Mouse (Mus musculus) hindbrain, embryonic 13.5 days (tissue): Measurements from ENCODE around the gene Krtap4-2. TPM values are rescaled to one million over a fixed set of nuclear protein-coding genes. Genes with fewer than 3 reads are reported as not detected.
"Not testable (repeated sequence)": the region's sequence is repeated elsewhere in the genome, so short reads cannot be mapped to it uniquely, and the experiment has no call there.

Experiments used
- ATAC-seq: fragments of 200-750 bp; cut with Nextera tagmentation; 2 replicates; pipeline ENCODE4 v1.8.0; 2017; ENCODE audit warnings: moderate TSS enrichment; ENCODE audit not compliant: low FRiP score
- H3K27ac ChIP-seq: fragments of 300-500 bp; sonication (generic); 2 replicates; pipeline ENCODE4 v1.5.1; 2015; ENCODE audit warnings: inconsistent platforms, mild to moderate bottlenecking, moderate library complexity
- H3K27me3 ChIP-seq: fragments of 300-500 bp; sonication (generic); 2 replicates; pipeline ENCODE4 v1.6.1; 2015; ENCODE audit warnings: mild to moderate bottlenecking, inconsistent platforms
- H3K36me3 ChIP-seq: fragments of 300-500 bp; sonication (generic); 2 replicates; pipeline ENCODE4 v1.6.1; 2015; ENCODE audit warnings: mild to moderate bottlenecking, inconsistent platforms
- H3K4me1 ChIP-seq: fragments of 300-500 bp; sonication (generic); replicated peaks from 2 replicates; pipeline ENCODE4 v1.6.1; 2015; ENCODE audit warnings: inconsistent platforms
- H3K4me2 ChIP-seq: fragments of 300-500 bp; sonication (generic); 2 replicates; pipeline ENCODE4 v1.6.1; 2015; ENCODE audit warnings: inconsistent platforms, mild to moderate bottlenecking, moderate library complexity
- H3K4me3 ChIP-seq: fragments of 300-500 bp; sonication (generic); 2 replicates; pipeline ENCODE4 v1.5.1; 2015; ENCODE audit warnings: mild to moderate bottlenecking, inconsistent platforms
- H3K9ac ChIP-seq: fragments of 300-500 bp; sonication (generic); 2 replicates; pipeline ENCODE4 v1.6.1; 2015; ENCODE audit warnings: mild to moderate bottlenecking, inconsistent platforms
- H3K9me3 ChIP-seq: fragments of 300-500 bp; sonication (generic); 2 replicates; pipeline ENCODE4 v1.6.1; 2016; ENCODE audit warnings: inconsistent platforms
- WGBS: fragments of 180-500 bp; shearing (Covaris S2); methylation state at CpG from one replicate; pipeline ENCODE4 v1.1.7; 2015; 5-methylcytosine and 5-hydroxymethylcytosine counted together
- polyA plus RNA-seq: library from polyadenylated mRNA; unstranded; fragments of >200 nt; fragmentation: Nextera tagmentation; extraction: Ambion mirVana; gene quantifications from 2 replicates; pipeline ENCODE4 v1.2.1, GENCODE M21; 2015

Gene Krtap4-2
- polyA plus RNA-seq, 1 experiment from 2014 or later, result not detected

DNA sequence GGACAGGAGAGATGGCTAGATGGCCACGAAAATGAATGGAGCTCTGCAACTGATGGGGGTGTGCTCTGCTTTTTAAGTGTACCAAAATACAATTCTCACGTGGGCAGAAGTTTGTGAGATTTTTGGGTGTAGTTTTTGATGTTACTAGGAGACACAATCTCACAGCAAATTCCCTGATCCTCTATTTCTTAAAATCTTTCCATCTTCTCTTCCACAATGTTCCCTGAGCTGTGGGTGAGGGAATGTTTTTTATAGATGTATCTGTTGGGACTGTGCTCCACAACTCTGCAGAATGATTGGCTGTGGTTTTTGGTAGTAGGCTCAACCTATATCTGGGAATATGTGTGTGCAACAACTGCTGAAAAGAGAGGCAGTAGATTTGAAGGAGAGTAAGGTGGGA lies 1.6 kb downstream of the Krtap4-2 start:
- no peak overlapping the region for H3K27ac ChIP-seq
- ATAC-seq, result no peak
- WGBS, result 77% methylated on average over 2 of the region's 2 CpGs
- no peak overlapping the region for H3K4me2 ChIP-seq
- H3K4me1 ChIP-seq, result no peaks in the 10 kb centered on the region
- H3K4me3 ChIP-seq, result no peak overlapping the region
- H3K9ac ChIP-seq, result no peak overlapping the region
- no peaks in the 10 kb centered on the region for H3K9me3 ChIP-seq
- no peaks in the 10 kb centered on the region for H3K36me3 ChIP-seq
- no peaks in the 10 kb centered on the region for H3K27me3 ChIP-seq

- Histone ChIP-seq H3K4me2 (no peak overlapping the region), H3K4me3 (no peak overlapping the region), H3K27me3 (no peaks in the 10 kb centered on the region), H3K27ac (no peak overlapping the region), H3K9me3 (no peaks in the 10 kb centered on the region), H3K36me3 (no peaks in the 10 kb centered on the region), H3K9ac (no peak overlapping the region), H3K4me1 (no peaks in the 10 kb centered on the region)
- ATAC-seq, result no peak
- 84% methylated on average over 3 of the region's 3 CpGs for WGBS
These were observed 4.0 kb downstream of the Krtap4-2 start for GRCm38 (mm10) chr11:99630890-99631289.

DNA sequence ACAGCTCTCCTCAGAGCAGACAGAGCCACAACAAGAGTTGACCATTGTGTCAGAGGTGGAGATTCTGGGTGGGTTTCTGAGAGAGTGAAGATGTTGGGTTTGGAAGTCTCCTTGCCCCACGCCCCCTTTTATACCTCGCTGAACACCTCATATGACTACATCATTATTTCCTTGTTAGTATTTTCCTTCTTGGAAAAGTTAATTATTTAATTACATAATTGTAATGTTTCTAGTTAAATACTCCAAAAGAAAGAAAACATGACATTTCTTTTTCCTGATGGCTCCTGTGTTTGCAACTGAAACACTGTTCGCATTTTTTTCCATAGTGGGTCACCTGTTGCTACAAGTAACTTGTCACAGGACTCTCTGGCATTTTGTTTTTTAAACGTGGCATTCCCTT lies 6.7 kb downstream of the Krtap4-2 start, which contains the start of gene Krtap4-1:
Gene Krtap4-1 (minus strand): TSS at position 101 of the 400 bp plus-strand sequence.
- 86% methylated on average over 4 of the region's 4 CpGs for WGBS
- no peak within 1 kb of the TSS for H3K4me2 ChIP-seq
- ATAC-seq, result no peak
- H3K36me3 ChIP-seq, result no peaks in the 10 kb centered on the region
- no peaks in the 10 kb centered on the region for H3K4me1 ChIP-seq
- H3K4me3 ChIP-seq, result no peak within 1 kb of the TSS
- H3K9me3 ChIP-seq, result no peaks in the 10 kb centered on the region
- no peaks in the 10 kb centered on the region for H3K27me3 ChIP-seq
- no peak within 1 kb of the TSS for H3K9ac ChIP-seq
- no peak within 1 kb of the TSS for H3K27ac ChIP-seq

GRCm38 (mm10) chr11:99620335-99620734 lies 14.5 kb downstream of the Krtap4-2 start, which contains the start of gene Gm11562:
Gene Gm11562 (minus strand): TSS chr11:99620435.
- no peaks in the 10 kb centered on the region for H3K4me1 ChIP-seq
- H3K9me3 ChIP-seq, result no peaks in the 10 kb centered on the region
- H3K4me3 ChIP-seq, result no peak within 1 kb of the TSS
- H3K4me2 ChIP-seq, result no peak within 1 kb of the TSS
- H3K9ac ChIP-seq, result no peak within 1 kb of the TSS
- ATAC-seq, result no peak
- no peak within 1 kb of the TSS for H3K27ac ChIP-seq
- H3K36me3 ChIP-seq, result no peaks in the 10 kb centered on the region
- 96% methylated on average over 2 of the region's 2 CpGs for WGBS
- no peaks in the 10 kb centered on the region for H3K27me3 ChIP-seq

GRCm38 (mm10) chr11:99614796-99615363 lies 20.0 kb downstream of the Krtap4-2 start, which contains the start of gene Krtap2-4:
Gene Krtap2-4 (minus strand): TSS chr11:99614846.
- H3K27ac ChIP-seq, result no peak within 1 kb of the TSS
- H3K4me3 ChIP-seq, result no peak within 1 kb of the TSS
- no peaks in the 10 kb centered on the region for H3K27me3 ChIP-seq
- no peak within 1 kb of the TSS for H3K9ac ChIP-seq
- no peaks in the 10 kb centered on the region for H3K4me1 ChIP-seq
- no peak for ATAC-seq
- H3K4me2 ChIP-seq, result no peak within 1 kb of the TSS
- H3K9me3 ChIP-seq, result no peaks in the 10 kb centered on the region
- no peaks in the 10 kb centered on the region for H3K36me3 ChIP-seq
- WGBS, result 66% methylated on average over 3 of the region's 3 CpGs

GRCm38 (mm10) chr11:99610089-99610488 lies 24.8 kb downstream of the Krtap4-2 start, which contains the start of gene Gm11937:
Gene Gm11937 (minus strand): TSS chr11:99610189.
- H3K9ac ChIP-seq, H3K4me1 ChIP-seq, ATAC-seq, H3K4me2 ChIP-seq, H3K27ac ChIP-seq, H3K4me3 ChIP-seq, H3K9me3 ChIP-seq, H3K36me3 ChIP-seq, H3K27me3 ChIP-seq: not testable (repeated sequence)
- WGBS, result 88% methylated on average over 1 of the region's 2 CpGs

GRCm38 (mm10) chr11:99609126-99609525 lies 25.8 kb downstream of the Krtap4-2 start:
- WGBS, result 82% methylated on average over 1 of the region's 1 CpGs
- H3K27me3 ChIP-seq, result no peaks in the 10 kb centered on the region
- no peak for ATAC-seq
- H3K4me2 ChIP-seq, result no peak overlapping the region
- no peaks in the 10 kb centered on the region for H3K4me1 ChIP-seq
- H3K27ac ChIP-seq, result no peak overlapping the region
- no peak overlapping the region for H3K4me3 ChIP-seq
- H3K9ac ChIP-seq, result no peak overlapping the region
- H3K36me3 ChIP-seq, result no peaks in the 10 kb centered on the region
- H3K9me3 ChIP-seq, result no peaks in the 10 kb centered on the region

DNA sequence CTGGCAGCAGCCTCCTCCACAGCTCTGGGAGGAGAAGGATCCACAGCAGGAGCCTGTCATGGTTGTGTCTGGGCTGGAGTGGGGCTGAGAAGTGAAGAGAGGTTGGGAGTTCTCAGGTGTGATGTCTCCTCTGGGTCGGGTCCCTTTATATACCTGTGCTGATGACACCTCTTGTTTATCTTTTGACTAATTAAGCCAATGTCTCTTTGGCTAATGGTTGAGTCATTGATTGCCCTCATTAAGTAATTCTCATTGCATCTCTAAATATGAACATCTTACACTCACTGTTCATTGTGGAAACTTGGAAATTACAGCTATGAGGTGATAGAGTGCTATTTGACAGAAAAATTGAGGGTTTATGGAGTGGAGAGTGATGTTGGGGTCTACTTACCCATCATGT lies 31.7 kb downstream of the Krtap4-2 start, which contains the start of gene Gm11938:
Gene Gm11938 (minus strand): TSS at position 101 of the 400 bp plus-strand sequence.
- H3K4me1 ChIP-seq, H3K4me3 ChIP-seq, H3K36me3 ChIP-seq, H3K9ac ChIP-seq, H3K9me3 ChIP-seq, H3K4me2 ChIP-seq, ATAC-seq, H3K27me3 ChIP-seq, H3K27ac ChIP-seq: not testable (repeated sequence)
- WGBS, result 83% methylated on average over 1 of the region's 1 CpGs

DNA sequence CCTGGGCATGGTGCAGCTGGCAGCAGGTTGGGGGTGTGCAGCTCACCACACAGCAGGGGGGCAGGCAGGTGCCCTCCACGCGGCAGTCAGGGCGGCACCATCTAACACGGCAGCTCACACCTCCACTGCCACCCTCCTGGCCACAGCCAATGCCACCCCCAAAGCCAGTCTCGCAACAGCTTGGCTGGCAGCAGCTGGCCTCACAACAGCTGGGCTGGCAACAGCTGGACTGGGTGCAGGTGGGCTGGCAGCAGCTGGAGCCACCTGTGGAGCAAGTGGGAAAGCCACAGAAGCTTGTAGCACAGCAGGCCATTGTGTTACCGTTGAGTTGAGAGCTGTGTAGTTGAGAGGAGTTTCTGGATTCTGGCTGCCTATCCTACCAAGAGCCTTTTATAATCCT lies 37.1 kb downstream of the Krtap4-2 start, which contains the start of gene Krtap9-3:
Gene Krtap9-3 (minus strand): TSS at position 364 of the 400 bp plus-strand sequence.
- H3K27ac ChIP-seq, H3K27me3 ChIP-seq, ATAC-seq, H3K4me1 ChIP-seq, H3K9me3 ChIP-seq, H3K9ac ChIP-seq, H3K4me2 ChIP-seq, H3K36me3 ChIP-seq, H3K4me3 ChIP-seq: not testable (repeated sequence)
- 83% methylated on average over 6 of the region's 6 CpGs for WGBS

- no peak for ATAC-seq
- Histone ChIP-seq H3K36me3 (no peaks in the 10 kb centered on the region), H3K4me1 (no peaks in the 10 kb centered on the region), H3K4me2 (no peak within 1 kb of the TSS), H3K27me3 (no peaks in the 10 kb centered on the region), H3K9ac (no peak within 1 kb of the TSS), H3K4me3 (no peak within 1 kb of the TSS), H3K27ac (no peak within 1 kb of the TSS), H3K9me3 (no peaks in the 10 kb centered on the region)
- 89% methylated on average over 6 of the region's 6 CpGs for WGBS
These were observed 43.9 kb downstream of the Krtap4-2 start, which contains the start of gene Krtap1-3 for GRCm38 (mm10) chr11:99590981-99591380. Gene Krtap1-3 (minus strand): TSS chr11:99591339.

DNA sequence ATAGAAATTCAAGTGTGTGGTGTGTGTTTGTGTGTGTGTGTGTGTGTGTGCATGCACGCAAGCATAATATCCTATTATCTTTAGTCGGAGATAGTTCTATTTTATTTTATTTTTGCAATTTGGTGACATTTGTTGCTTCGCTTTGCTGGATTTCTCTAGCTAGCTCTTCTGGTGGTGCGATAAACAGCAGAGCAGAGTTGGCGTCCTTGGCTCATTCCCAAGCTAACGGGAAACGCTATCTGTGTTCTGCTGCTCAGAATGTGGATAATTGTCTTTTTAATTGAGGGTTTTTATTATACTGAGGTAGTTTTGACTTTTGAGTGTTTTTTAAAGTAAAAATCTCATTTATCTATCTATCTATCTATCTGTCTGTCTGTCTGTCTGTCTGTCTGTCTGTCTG lies 49.8 kb downstream of the Krtap4-2 start:
- no peak overlapping the region for H3K9ac ChIP-seq
- H3K36me3 ChIP-seq, result no peaks in the 10 kb centered on the region
- ATAC-seq, result no peak
- H3K9me3 ChIP-seq, result no peaks in the 10 kb centered on the region
- no peak overlapping the region for H3K27ac ChIP-seq
- no peak overlapping the region for H3K4me3 ChIP-seq
- WGBS, result 93% methylated on average over 7 of the region's 7 CpGs
- H3K4me1 ChIP-seq, result no peaks in the 10 kb centered on the region
- H3K4me2 ChIP-seq, result no peak overlapping the region
- H3K27me3 ChIP-seq, result no peaks in the 10 kb centered on the region
